Mouse (Mus musculus) liver, embryonic 16.5 days (tissue): ENCODE data around the gene Naa30. TPM values are rescaled to one million over a fixed set of nuclear protein-coding genes. Genes with fewer than 3 reads are reported as not detected.
"Not testable (repeated sequence)": the region's sequence is repeated elsewhere in the genome, so short reads cannot be mapped to it uniquely, and the experiment has no call there.

Experiments
- ATAC-seq: fragments of 200-750 bp; cut with Nextera tagmentation; 2 replicates; pipeline ENCODE4 v1.8.0; 2017; ENCODE audit warnings: low read depth, mild to moderate bottlenecking, moderate number of reproducible peaks, moderate library complexity
- H3K27ac ChIP-seq: fragments of 300-500 bp; sonication (generic); 2 replicates; pipeline ENCODE4 v1.5.1; 2014; ENCODE audit warnings: mild to moderate bottlenecking, low read length
- H3K27me3 ChIP-seq: fragments of 300-500 bp; sonication (generic); 2 replicates; pipeline ENCODE4 v1.6.1; 2014; ENCODE audit warnings: low read depth, low read length, mixed read lengths; ENCODE audit not compliant: control insufficient read depth, insufficient read depth
- H3K36me3 ChIP-seq: fragments of 300-500 bp; sonication (generic); 2 replicates; pipeline ENCODE4 v1.6.1; 2014; ENCODE audit warnings: mild to moderate bottlenecking; ENCODE audit not compliant: control insufficient read depth, insufficient read depth
- H3K4me1 ChIP-seq: fragments of 300-500 bp; sonication (generic); 2 replicates; pipeline ENCODE4 v1.6.1; 2014; ENCODE audit warnings: low read depth, low read length, mixed read lengths; ENCODE audit not compliant: control insufficient read depth
- H3K4me2 ChIP-seq: fragments of 300-500 bp; sonication (generic); 2 replicates; pipeline ENCODE4 v1.6.1; 2014; ENCODE audit warnings: low read depth, low read length, mixed read lengths
- H3K4me3 ChIP-seq: fragments of 300-500 bp; sonication (generic); 2 replicates; pipeline ENCODE4 v1.5.1; 2014; ENCODE audit warnings: low read depth, mild to moderate bottlenecking, low read length
- H3K9ac ChIP-seq: fragments of 300-500 bp; sonication (generic); 2 replicates; pipeline ENCODE4 v1.6.1; 2014; ENCODE audit warnings: low read depth, low read length
- H3K9me3 ChIP-seq: fragments of 300-500 bp; sonication (generic); replicated peaks from 2 replicates; pipeline ENCODE4 v1.6.1; 2016; ENCODE audit warnings: low read length; ENCODE audit not compliant: control insufficient read depth
- WGBS: fragments of 180-500 bp; shearing (Covaris S2); extraction: QIAGEN DNeasy Blood & Tissue Kit; methylation state at CpG from one replicate; pipeline ENCODE4 v1.1.7; 2014; ENCODE audit not compliant: insufficient replicate concordance; 5-methylcytosine and 5-hydroxymethylcytosine counted together
- polyA plus RNA-seq: library from polyadenylated mRNA; unstranded; fragments of >200 nt; fragmentation: Nextera tagmentation; extraction: Ambion mirVana; gene quantifications from 2 replicates; pipeline ENCODE4 v1.2.1, GENCODE M21; 2015

The Naa30 gene
- polyA plus RNA-seq, 1 experiment from 2014 or later: 2.9 TPM

GRCm38 (mm10) chr14:49210215-49210614 is 38.2 kb downstream of the Naa30 start:
- H3K36me3 ChIP-seq, H3K4me1 ChIP-seq, ATAC-seq, H3K27ac ChIP-seq, H3K4me2 ChIP-seq, H3K4me3 ChIP-seq, H3K9me3 ChIP-seq, H3K27me3 ChIP-seq, H3K9ac ChIP-seq: not testable (repeated sequence)
- 21% methylated on average over 3 of the region's 3 CpGs for WGBS

- H3K4me1 ChIP-seq: no peaks in the 10 kb centered on the region
- no peaks in the 10 kb centered on the region for H3K27me3 ChIP-seq
- WGBS: 59% methylated on average over 7 of the region's 7 CpGs
- ATAC-seq: no peak
- no peaks in the 10 kb centered on the region for H3K9me3 ChIP-seq
- no peak overlapping the region for H3K4me2 ChIP-seq
- H3K27ac ChIP-seq: no peak overlapping the region
- no peak overlapping the region for H3K4me3 ChIP-seq
- H3K9ac ChIP-seq: no peak overlapping the region
- H3K36me3 ChIP-seq: no peaks in the 10 kb centered on the region
Measured at GRCm38 (mm10) chr14:49218677-49219076, 46.7 kb downstream of the Naa30 start.

- not testable (repeated sequence) for H3K4me3 ChIP-seq, H3K4me2 ChIP-seq, H3K27ac ChIP-seq, ATAC-seq, H3K4me1 ChIP-seq, H3K27me3 ChIP-seq, H3K9me3 ChIP-seq, H3K9ac ChIP-seq, H3K36me3 ChIP-seq
- 58% methylated on average over 4 of the region's 4 CpGs for WGBS
Measured at GRCm38 (mm10) chr14:49219466-49220022, 47.5 kb downstream of the Naa30 start.

GRCm38 (mm10) chr14:49221771-49222170 is 49.7 kb downstream of the Naa30 start:
- Histone ChIP-seq H3K27me3 (no peaks in the 10 kb centered on the region), H3K4me1 (no peaks in the 10 kb centered on the region), H3K4me3 (no peak overlapping the region)

GRCm38 (mm10) chr14:49226471-49226870 is 54.4 kb downstream of the Naa30 start:
- Histone ChIP-seq H3K27ac (no peak overlapping the region), H3K4me3 (no peak overlapping the region), H3K27me3 (no peaks in the 10 kb centered on the region), H3K4me2 (no peak overlapping the region), H3K9ac (no peak overlapping the region), H3K9me3 (no peaks in the 10 kb centered on the region), H3K4me1 (no peaks in the 10 kb centered on the region), H3K36me3 (no peaks in the 10 kb centered on the region)
- WGBS: 65% methylated on average over 7 of the region's 7 CpGs
- no peak for ATAC-seq

More at GRCm38 (mm10) chr14:49221771-49222170, 49.7 kb downstream of the Naa30 start:
- Histone ChIP-seq H3K9me3 (no peaks in the 10 kb centered on the region), H3K4me2 (no peak overlapping the region), H3K36me3 (no peaks in the 10 kb centered on the region), H3K27ac (no peak overlapping the region), H3K9ac (no peak overlapping the region)
- ATAC-seq: no peak
- WGBS: 41% methylated on average over 2 of the region's 2 CpGs

- Histone ChIP-seq H3K36me3 (no peaks in the 10 kb centered on the region), H3K27ac (no peak overlapping the region), H3K4me2 (no peak overlapping the region), H3K4me3 (no peak overlapping the region), H3K27me3 (no peaks in the 10 kb centered on the region), H3K4me1 (no peaks in the 10 kb centered on the region), H3K9ac (no peak overlapping the region), H3K9me3 (no peaks in the 10 kb centered on the region)
- 77% methylated on average over 11 of the region's 11 CpGs for WGBS
- ATAC-seq: no peak
Measured at GRCm38 (mm10) chr14:49226986-49227385, 55.0 kb downstream of the Naa30 start.

GRCm38 (mm10) chr14:49231845-49232244 is 59.8 kb downstream of the Naa30 start:
- no peak for ATAC-seq
- Histone ChIP-seq H3K9me3 (no peaks in the 10 kb centered on the region), H3K27ac (no peak overlapping the region), H3K9ac (no peak overlapping the region), H3K36me3 (no peaks in the 10 kb centered on the region), H3K4me2 (no peak overlapping the region), H3K4me3 (no peak overlapping the region), H3K27me3 (no peaks in the 10 kb centered on the region), H3K4me1 (no peaks in the 10 kb centered on the region)
- WGBS: 54% methylated on average over 3 of the region's 3 CpGs

- no peak overlapping the region for H3K4me2 ChIP-seq
- no peak for ATAC-seq
- H3K9ac ChIP-seq: no peak overlapping the region
- no peaks in the 10 kb centered on the region for H3K4me1 ChIP-seq
- H3K9me3 ChIP-seq: no peaks in the 10 kb centered on the region
- no peaks in the 10 kb centered on the region for H3K36me3 ChIP-seq
- H3K27ac ChIP-seq: no peak overlapping the region
- no peaks in the 10 kb centered on the region for H3K27me3 ChIP-seq
- no peak overlapping the region for H3K4me3 ChIP-seq
- WGBS: 33% methylated on average over 9 of the region's 9 CpGs
Measured at GRCm38 (mm10) chr14:49234788-49235515, 62.9 kb downstream of the Naa30 start.

- no peaks in the 10 kb centered on the region for H3K9me3 ChIP-seq
- H3K36me3 ChIP-seq: no peaks in the 10 kb centered on the region
- H3K27ac ChIP-seq: no peak overlapping the region
- WGBS: 32% methylated on average over 11 of the region's 11 CpGs
- no peak overlapping the region for H3K4me3 ChIP-seq
- no peaks in the 10 kb centered on the region for H3K4me1 ChIP-seq
- H3K27me3 ChIP-seq: no peaks in the 10 kb centered on the region
- no peak overlapping the region for H3K4me2 ChIP-seq
- no peak overlapping the region for H3K9ac ChIP-seq
- no peak for ATAC-seq
Measured at GRCm38 (mm10) chr14:49238206-49238605, 66.2 kb downstream of the Naa30 start.
